Mouse (Mus musculus) heart, postnatal 0 days (tissue): ENCODE measurements around the gene Rab11fip3.

Experiments
- CTCF ChIP-seq: IDR thresholded peaks from 2 replicates; pipeline ENCODE4 v1.5.1; 2016; ENCODE audit warnings: antibody characterized with exemption, control low read depth, low read depth
- EP300 ChIP-seq: IDR thresholded peaks from 2 replicates; pipeline ENCODE4 v1.6.1; 2016; ENCODE audit warnings: antibody characterized with exemption, low read depth

GRCm38 (mm10) chr17:26004711-26005110 is 64.6 kb downstream of the Rab11fip3 start:
- TF ChIP-seq CTCF = no peak
- no peak for TF ChIP-seq EP300
